Mouse (Mus musculus): Measurements from ENCODE around the gene Gnat2. TPM values are rescaled to one million over a fixed set of nuclear protein-coding genes. Genes with fewer than 3 reads are reported as not detected.
A peak's percentile ranks its signal among the peaks of the same experiment; 100 is the strongest.

Gene Gnat2
- total and polyA plus RNA-seq, 3 experiments, result 11.2 to 17.5 (median 13.3) TPM

- TF ChIP-seq BHLHE40 (IDR thresholded peaks at IDR 0.05; ENCODE audit: low read depth, low read length), result no peak
- peak; percentile 77 for TF ChIP-seq IRF4 (IDR thresholded peaks at IDR 0.05; ENCODE audit: low read depth, low read length)
- TF ChIP-seq UBTF (IDR thresholded peaks at IDR 0.05; ENCODE audit: low read depth, low read length), result no peak
- TF ChIP-seq USF2 (conservative IDR thresholded peaks at IDR 0.05; ENCODE audit: low read depth, low read length), result no peak
- TF ChIP-seq E2F4 (IDR thresholded peaks at IDR 0.05; ENCODE audit: insufficient replicate concordance, low read depth, low read length), result no peak
- TF ChIP-seq POLR2A (IDR thresholded peaks at IDR 0.05; ENCODE audit: low read depth, low read length), result peak; percentile 34; the same call in 1 of the 2 replicates
- no peak for TF ChIP-seq GABPA (IDR thresholded peaks at IDR 0.05; ENCODE audit: insufficient replicate concordance, low read depth, low read length)
- peak; percentile 69 for TF ChIP-seq MXI1 (IDR thresholded peaks at IDR 0.05; ENCODE audit: low read depth, low read length)
- TF ChIP-seq TBP (conservative IDR thresholded peaks at IDR 0.05; ENCODE audit: low read depth, low read length), result peak; percentile 58; the same call in 1 of the 2 replicates
- TF ChIP-seq CHD1 (IDR thresholded peaks at IDR 0.05; ENCODE audit: low read depth, low read length), result peak; percentile 30; the same call in 1 of the 2 replicates
- TF ChIP-seq CTCF (conservative IDR thresholded peaks at IDR 0.05 in 1 of 2, IDR thresholded peaks at IDR 0.05 in 1 of 2; ENCODE audit: low read depth in 2 of 2, low read length in 2 of 2), result peak; percentile 70 to 98; a peak in 3 of 4 replicates
- TF ChIP-seq POLR2AphosphoS2 (IDR thresholded peaks at IDR 0.05; ENCODE audit: low read depth, low read length), result no peak
- peak; percentile 66; the same call in 1 of the 2 replicates for TF ChIP-seq NELFE (IDR thresholded peaks at IDR 0.05; ENCODE audit: low read depth, low read length)
- no peak for TF ChIP-seq MAFK (IDR thresholded peaks at IDR 0.05; ENCODE audit: insufficient replicate concordance, low read length)
- TF ChIP-seq ZC3H11A (IDR thresholded peaks at IDR 0.05; ENCODE audit: low read depth, low read length), result peak; percentile 68
Observed at GRCm38 (mm10) chr3:108147386-108148235, 55.0 kb downstream of the Gnat2 start (continued).

Other genes with a start within 250 kb of the Gnat2 start
- gene Eps8l3, start 215.6 kb upstream of the Gnat2 start, total RNA-seq (2012; rRNA removed), result not detected in 2 replicates
- gene Eps8l3, start 215.6 kb upstream of the Gnat2 start, total RNA-seq (2014; rRNA removed), result not detected in 2 replicates
- not detected in 2 replicates for gene Eps8l3, start 215.6 kb upstream of the Gnat2 start, polyA plus RNA-seq (2012; ENCODE audit: insufficient read length, low read depth)
- 3.3 and 4.9 TPM in 2 replicates for gene Gstm5, start 197.0 kb upstream of the Gnat2 start, total RNA-seq (2012; rRNA removed)
- 2.2 and 4.2 TPM in 2 replicates for gene Gstm5, start 197.0 kb upstream of the Gnat2 start, total RNA-seq (2014; rRNA removed)
- gene Gstm5, start 197.0 kb upstream of the Gnat2 start, polyA plus RNA-seq (2012; ENCODE audit: insufficient read length, low read depth), result 4.2 and 5.2 TPM in 2 replicates
- not detected in 2 replicates for gene Gstm7, start 161.0 kb upstream of the Gnat2 start, total RNA-seq (2012; rRNA removed)
- not detected in 2 replicates for gene Gstm7, start 161.0 kb upstream of the Gnat2 start, total RNA-seq (2014; rRNA removed)
- not detected in 2 replicates for gene Gstm7, start 161.0 kb upstream of the Gnat2 start, polyA plus RNA-seq (2012; ENCODE audit: insufficient read length, low read depth)
- gene Gstm6, start 149.0 kb upstream of the Gnat2 start, total RNA-seq (2012; rRNA removed), result 0.17 TPM in 1 of 2 replicates, not detected in the other
- gene Gstm6, start 149.0 kb upstream of the Gnat2 start, total RNA-seq (2014; rRNA removed), result 0.35 TPM in 1 of 2 replicates, not detected in the other
- 0.44 TPM in 1 of 2 replicates, not detected in the other for gene Gstm6, start 149.0 kb upstream of the Gnat2 start, polyA plus RNA-seq (2012; ENCODE audit: insufficient read length, low read depth)
- not detected in 2 replicates for gene Gstm3, start 123.5 kb upstream of the Gnat2 start, total RNA-seq (2012; rRNA removed)
- not detected in 2 replicates for gene Gstm3, start 123.5 kb upstream of the Gnat2 start, total RNA-seq (2014; rRNA removed)
- not detected in 2 replicates for gene Gstm3, start 123.5 kb upstream of the Gnat2 start, polyA plus RNA-seq (2012; ENCODE audit: insufficient read length, low read depth)
- gene Gstm2, start 106.3 kb upstream of the Gnat2 start, total RNA-seq (2012; rRNA removed), result 0.13 TPM in 2 replicates
- gene Gstm2, start 106.3 kb upstream of the Gnat2 start, total RNA-seq (2014; rRNA removed), result not detected in 2 replicates
- 0.49 and 0.53 TPM in 2 replicates for gene Gstm2, start 106.3 kb upstream of the Gnat2 start, polyA plus RNA-seq (2012; ENCODE audit: insufficient read length, low read depth)
- 0.25 TPM in 1 of 2 replicates, not detected in the other for gene Gstm1, start 74.8 kb upstream of the Gnat2 start, total RNA-seq (2012; rRNA removed)
- 0.24 and 0.35 TPM in 2 replicates for gene Gstm1, start 74.8 kb upstream of the Gnat2 start, total RNA-seq (2014; rRNA removed)
- 5.4 and 8.8 TPM in 2 replicates for gene Gstm1, start 74.8 kb upstream of the Gnat2 start, polyA plus RNA-seq (2012; ENCODE audit: insufficient read length, low read depth)
- 4.5 and 7.0 TPM in 2 replicates for gene Gstm4, start 47.9 kb upstream of the Gnat2 start, total RNA-seq (2012; rRNA removed)
- gene Gstm4, start 47.9 kb upstream of the Gnat2 start, total RNA-seq (2014; rRNA removed), result 2.0 and 2.9 TPM in 2 replicates
- 19.1 and 22.1 TPM in 2 replicates for gene Gstm4, start 47.9 kb upstream of the Gnat2 start, polyA plus RNA-seq (2012; ENCODE audit: insufficient read length, low read depth)
- 55.8 and 60.5 TPM in 2 replicates for gene Ampd2, start 6.1 kb upstream of the Gnat2 start, total RNA-seq (2012; rRNA removed)
- 28.3 and 28.6 TPM in 2 replicates for gene Ampd2, start 6.1 kb upstream of the Gnat2 start, total RNA-seq (2014; rRNA removed)
- gene Ampd2, start 6.1 kb upstream of the Gnat2 start, polyA plus RNA-seq (2012; ENCODE audit: insufficient read length, low read depth), result 82.5 and 85.9 TPM in 2 replicates
- 54.1 and 59.8 TPM in 2 replicates for gene Gnai3, start 53.4 kb downstream of the Gnat2 start, total RNA-seq (2012; rRNA removed)
- gene Gnai3, start 53.4 kb downstream of the Gnat2 start, total RNA-seq (2014; rRNA removed), result 145 and 159 TPM in 2 replicates
- gene Gnai3, start 53.4 kb downstream of the Gnat2 start, polyA plus RNA-seq (2012; ENCODE audit: insufficient read length, low read depth), result 78.7 and 82.4 TPM in 2 replicates
- gene Gpr61, start 62.1 kb downstream of the Gnat2 start, total RNA-seq (2012; rRNA removed), result 0.04 TPM in 1 of 2 replicates, not detected in the other
- not detected in 2 replicates for gene Gpr61, start 62.1 kb downstream of the Gnat2 start, total RNA-seq (2014; rRNA removed)
- gene Gpr61, start 62.1 kb downstream of the Gnat2 start, polyA plus RNA-seq (2012; ENCODE audit: insufficient read length, low read depth), result 0.27 and 0.33 TPM in 2 replicates
- gene Amigo1, start 93.5 kb downstream of the Gnat2 start, total RNA-seq (2012; rRNA removed), result 0.59 and 0.76 TPM in 2 replicates
- 0.07 and 0.21 TPM in 2 replicates for gene Amigo1, start 93.5 kb downstream of the Gnat2 start, total RNA-seq (2014; rRNA removed)
- 0.12 TPM in 1 of 2 replicates, not detected in the other for gene Amigo1, start 93.5 kb downstream of the Gnat2 start, polyA plus RNA-seq (2012; ENCODE audit: insufficient read length, low read depth)
- 2.4 and 2.6 TPM in 2 replicates for gene Cyb561d1, start 108.4 kb downstream of the Gnat2 start, total RNA-seq (2012; rRNA removed)
- gene Cyb561d1, start 108.4 kb downstream of the Gnat2 start, total RNA-seq (2014; rRNA removed), result 2.0 and 2.2 TPM in 2 replicates
- gene Cyb561d1, start 108.4 kb downstream of the Gnat2 start, polyA plus RNA-seq (2012; ENCODE audit: insufficient read length, low read depth), result 4.0 and 4.1 TPM in 2 replicates
- gene Atxn7l2, start 118.1 kb downstream of the Gnat2 start, total RNA-seq (2012; rRNA removed), result 4.2 and 4.5 TPM in 2 replicates
- gene Atxn7l2, start 118.1 kb downstream of the Gnat2 start, total RNA-seq (2014; rRNA removed), result 3.4 and 3.8 TPM in 2 replicates
- 10.7 and 13.3 TPM in 2 replicates for gene Atxn7l2, start 118.1 kb downstream of the Gnat2 start, polyA plus RNA-seq (2012; ENCODE audit: insufficient read length, low read depth)
- gene Sypl2, start 133.9 kb downstream of the Gnat2 start, total RNA-seq (2012; rRNA removed), result not detected in 2 replicates
- not detected in 2 replicates for gene Sypl2, start 133.9 kb downstream of the Gnat2 start, total RNA-seq (2014; rRNA removed)
- gene Sypl2, start 133.9 kb downstream of the Gnat2 start, polyA plus RNA-seq (2012; ENCODE audit: insufficient read length, low read depth), result not detected in 2 replicates
- gene Psma5, start 164.1 kb downstream of the Gnat2 start, total RNA-seq (2012; rRNA removed), result 245 and 297 TPM in 2 replicates
- 341 and 378 TPM in 2 replicates for gene Psma5, start 164.1 kb downstream of the Gnat2 start, total RNA-seq (2014; rRNA removed)
- gene Psma5, start 164.1 kb downstream of the Gnat2 start, polyA plus RNA-seq (2012; ENCODE audit: insufficient read length, low read depth), result 251 and 264 TPM in 2 replicates
- gene Sort1, start 191.3 kb downstream of the Gnat2 start, total RNA-seq (2012; rRNA removed), result 0.50 and 1.2 TPM in 2 replicates
- gene Sort1, start 191.3 kb downstream of the Gnat2 start, total RNA-seq (2014; rRNA removed), result 0.15 and 0.31 TPM in 2 replicates
- gene Sort1, start 191.3 kb downstream of the Gnat2 start, polyA plus RNA-seq (2012; ENCODE audit: insufficient read length, low read depth), result 0.52 and 0.90 TPM in 2 replicates

Measured in CH12.LX (cell line).